Mouse (Mus musculus) granulocyte monocyte progenitor cell, adult 5-6 weeks (primary cell): ENCODE data around the gene Csf3. TPM values are rescaled to one million over a fixed set of nuclear protein-coding genes. Genes with fewer than 3 reads are reported as not detected.
"Not testable (repeated sequence)": the region's sequence is repeated elsewhere in the genome, so short reads cannot be mapped to it uniquely, and the experiment has no call there.

ENCODE experiments used
- ATAC-seq: replicated peaks from 2 replicates; pipeline ENCODE4 v1.8.0; 2016; ENCODE audit warnings: mild to moderate bottlenecking, moderate TSS enrichment, inconsistent platforms; ENCODE audit not compliant: poor library complexity, severe bottlenecking
- total RNA-seq, 2 experiments: library from RNA; stranded (forward) in 1 of 2; stranded (reverse) in 1 of 2; fragments of 200-712, 200-1000 nt in 1 of 2; fragments of >200 nt in 1 of 2; fragmentation: Nextera tagmentation in 1 of 2; gene quantifications; 2 replicates each; pipeline ENCODE4 v1.2.3; 2014 to 2017

Csf3 gene
- total RNA-seq, 2 experiments from 2014 or later: not detected

DNA sequence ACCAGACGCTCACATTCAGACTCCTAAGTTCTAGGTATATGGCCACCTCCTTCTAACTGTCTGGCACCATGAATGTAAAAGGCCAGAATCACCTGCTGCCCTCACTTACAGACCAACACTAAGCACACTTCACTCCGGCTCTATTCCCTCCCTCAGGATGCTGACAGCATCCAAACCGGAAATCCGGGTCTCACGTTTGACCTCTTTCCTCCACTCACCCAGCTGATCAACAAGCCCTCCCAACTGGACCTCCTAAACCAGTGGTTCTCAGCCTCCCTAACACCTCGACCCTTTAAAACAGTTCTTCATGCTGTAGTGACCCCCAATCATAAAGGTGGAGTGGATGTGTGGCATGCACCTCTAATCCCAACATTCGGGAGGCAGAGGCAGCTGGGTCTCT is 22.0 kb downstream of the Csf3 start:
- no peak for ATAC-seq

DNA sequence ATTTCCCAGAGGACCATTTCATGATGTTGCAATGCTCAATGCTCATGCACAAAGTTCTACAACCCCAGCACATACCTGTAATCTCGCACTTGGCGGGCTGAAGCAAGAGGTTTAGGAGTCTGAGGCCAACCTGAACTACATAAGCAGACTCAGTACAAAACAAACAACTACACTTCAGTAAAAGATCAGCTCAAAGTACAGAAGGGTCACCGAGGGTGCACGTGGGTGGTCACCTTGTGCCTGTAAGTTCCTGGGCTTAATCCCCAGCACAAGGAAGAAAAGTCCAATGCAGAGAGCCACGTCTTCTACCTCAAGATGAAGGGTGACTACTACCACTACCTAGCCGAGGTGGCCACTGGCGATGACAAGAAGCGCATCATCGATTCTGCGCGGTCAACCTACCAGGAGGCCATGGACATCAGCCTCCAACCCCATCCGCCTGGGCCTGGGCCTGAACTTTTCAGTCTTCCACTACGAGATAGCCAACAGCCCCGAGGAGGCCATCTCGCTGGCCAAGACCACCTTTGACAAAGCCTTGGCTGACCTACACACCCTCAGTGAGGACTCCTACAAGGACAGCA is 25.0 kb downstream of the Csf3 start:
- ATAC-seq: no peak

DNA sequence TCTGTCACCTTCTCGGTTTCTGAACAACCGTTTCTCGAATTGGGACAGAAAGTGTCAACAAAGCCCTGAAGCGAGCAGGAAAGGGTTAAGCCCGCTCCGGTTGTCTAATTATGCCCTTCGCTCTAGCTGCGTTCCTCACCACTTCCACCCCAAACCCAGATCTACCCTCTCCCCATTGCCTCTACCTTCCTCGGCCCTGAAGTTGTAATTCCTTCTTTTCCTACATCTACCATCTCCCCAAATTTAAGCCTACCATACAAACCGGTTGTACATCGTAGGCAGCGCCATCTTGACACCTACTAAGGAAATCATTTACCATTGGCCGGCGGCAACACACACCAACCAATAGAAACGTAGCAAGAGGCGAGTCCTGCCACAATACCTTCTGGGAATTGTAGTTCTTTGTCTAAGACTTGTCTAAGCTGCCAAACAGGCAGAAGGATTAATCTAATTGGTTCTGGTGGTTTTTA is 28.1 kb downstream of the Csf3 start, which contains the start of gene Med24:
Med24 (minus strand) TSS at position 317 of the 470 bp plus-strand sequence.
- peak; percentile 100 for ATAC-seq

DNA sequence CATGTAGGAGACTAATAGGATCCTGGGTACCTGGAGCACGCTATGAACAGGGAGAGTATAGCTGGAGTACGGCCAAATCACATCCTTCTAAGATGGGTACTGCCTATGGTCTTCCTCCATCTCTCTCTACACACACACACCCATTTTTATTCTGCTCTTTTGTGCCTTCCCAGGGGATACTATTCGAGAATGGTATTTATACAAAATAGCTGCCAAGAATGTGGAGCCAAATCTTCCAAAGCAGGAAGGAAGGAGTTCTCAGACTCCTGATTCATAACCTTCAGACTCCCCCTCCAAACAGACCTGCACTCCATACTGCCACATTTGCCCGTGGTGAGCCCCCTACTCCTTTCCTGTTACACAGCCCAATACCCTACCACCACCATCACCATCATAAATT is 29.7 kb downstream of the Csf3 start:
- no peak for ATAC-seq

DNA sequence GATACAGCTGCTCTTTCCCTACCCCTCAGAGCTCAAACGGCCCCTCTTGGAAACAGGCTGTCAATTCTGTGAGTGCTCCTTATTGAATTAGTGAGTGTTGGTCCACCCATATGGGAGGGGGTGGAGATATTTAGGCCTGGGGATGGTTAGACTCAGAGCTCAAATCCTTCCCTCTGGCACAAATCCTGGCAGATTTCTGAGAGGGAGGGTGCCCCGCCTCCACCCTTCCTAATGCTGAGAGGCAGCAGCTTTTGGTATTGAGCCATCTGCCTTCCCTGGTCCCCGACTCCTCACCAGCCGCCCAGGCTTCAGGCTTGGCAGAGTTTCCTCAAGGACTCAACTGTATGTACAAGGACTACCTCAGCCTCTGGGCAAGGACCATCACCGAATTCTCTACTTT is 30.1 kb downstream of the Csf3 start:
- ATAC-seq: no peak

DNA sequence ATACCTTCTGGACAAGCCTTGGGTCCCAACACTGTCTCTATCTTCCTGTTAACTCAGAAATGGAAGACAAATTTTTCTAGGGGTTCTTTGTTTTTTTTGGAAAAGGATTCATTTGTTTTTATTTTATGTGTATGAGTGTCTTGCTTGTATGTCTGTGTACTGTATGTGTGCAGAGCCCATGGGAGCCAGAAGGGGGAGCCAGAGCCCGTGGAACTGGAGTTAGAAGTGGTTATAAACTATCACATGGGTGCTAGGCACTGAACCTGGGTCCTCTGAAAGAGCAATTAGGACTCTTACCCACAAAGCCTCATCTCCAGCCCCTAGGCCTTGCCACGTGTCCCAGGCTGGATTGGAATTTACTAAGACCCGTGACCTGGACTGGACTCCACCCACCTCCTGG is 33.0 kb downstream of the Csf3 start:
- ATAC-seq: no peak

DNA sequence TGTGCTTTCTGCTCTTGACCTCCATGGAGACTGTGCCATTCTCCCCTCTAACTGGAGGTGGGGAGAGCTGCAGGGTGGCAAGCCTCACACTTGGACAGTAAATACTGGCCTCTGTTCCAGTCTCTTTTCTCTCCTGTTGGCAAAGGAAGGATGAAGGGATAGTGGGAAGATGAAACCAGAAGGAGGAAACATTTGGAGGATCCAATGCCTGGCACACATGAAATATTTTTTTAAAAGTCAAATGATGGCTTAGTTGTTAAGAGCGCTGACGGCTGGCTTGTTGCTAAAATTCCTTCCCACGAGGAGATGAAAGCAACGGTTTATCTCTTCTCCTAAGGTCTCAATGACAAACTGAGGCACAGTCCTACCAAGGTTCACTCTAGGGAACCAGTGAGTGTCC is 34.0 kb downstream of the Csf3 start:
- no peak for ATAC-seq

DNA sequence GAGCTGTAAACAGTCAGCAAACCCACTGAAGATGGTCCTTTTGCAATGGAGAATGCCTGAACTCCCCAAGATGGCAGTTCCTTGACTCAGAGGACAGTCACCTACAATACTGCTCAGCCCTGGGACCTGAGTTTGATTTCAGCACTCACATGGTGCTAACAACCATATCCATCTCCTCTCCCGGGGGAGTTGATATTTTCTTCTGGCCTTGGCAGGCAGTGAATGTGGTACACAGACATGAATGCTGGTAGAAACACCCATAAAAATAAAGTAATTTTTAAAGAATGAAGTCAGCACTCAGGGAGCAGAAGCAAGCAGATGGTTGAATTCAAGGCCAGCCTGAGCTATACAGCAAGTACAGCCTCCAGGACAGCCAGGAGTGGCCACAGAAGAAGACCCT is 35.1 kb downstream of the Csf3 start:
- no peak for ATAC-seq

DNA sequence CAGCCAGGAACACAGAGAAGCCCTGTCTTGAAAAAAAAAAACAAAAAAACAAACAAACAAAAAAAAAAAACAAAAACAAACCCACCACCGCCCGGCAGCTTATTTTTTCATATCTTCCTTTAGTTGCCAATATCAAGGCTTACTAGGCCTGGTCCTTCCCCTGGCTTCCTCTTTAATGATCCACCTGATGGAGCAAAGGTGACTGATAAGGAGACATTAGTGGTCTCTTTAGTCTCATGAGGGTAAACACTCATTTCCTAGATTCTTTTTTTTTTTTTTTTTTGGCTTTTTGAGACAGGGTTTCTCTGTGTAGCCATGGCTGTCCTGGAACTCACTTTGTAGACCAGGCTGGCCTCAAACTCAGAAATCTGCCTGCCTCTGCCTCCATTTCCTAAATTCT is 36.2 kb downstream of the Csf3 start:
- ATAC-seq: not testable (repeated sequence)

DNA sequence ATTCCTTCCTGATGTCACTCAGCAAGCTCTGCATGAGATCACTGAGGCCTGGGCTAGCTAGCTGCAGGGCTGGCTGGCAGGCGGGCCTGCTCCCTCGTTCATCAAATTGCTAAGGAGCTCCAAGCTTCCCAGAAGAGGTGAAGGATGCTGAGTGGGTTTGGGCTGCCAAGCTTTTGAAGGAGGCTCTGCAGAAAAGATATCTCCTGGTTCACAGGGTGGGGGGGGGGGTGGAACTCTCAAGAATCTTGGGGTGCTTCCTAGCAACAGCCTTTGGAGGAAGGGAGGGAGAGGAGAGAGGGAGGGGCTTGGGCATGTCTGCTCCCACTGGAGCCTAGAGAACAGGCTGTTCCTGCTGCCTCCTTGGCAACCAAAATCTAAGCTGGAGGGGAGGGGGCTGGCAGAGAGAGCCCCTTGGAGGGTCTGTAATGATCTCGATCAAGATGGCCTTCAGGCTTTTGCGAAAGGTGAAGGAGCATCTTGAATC is 37.4 kb downstream of the Csf3 start:
- no peak for ATAC-seq

DNA sequence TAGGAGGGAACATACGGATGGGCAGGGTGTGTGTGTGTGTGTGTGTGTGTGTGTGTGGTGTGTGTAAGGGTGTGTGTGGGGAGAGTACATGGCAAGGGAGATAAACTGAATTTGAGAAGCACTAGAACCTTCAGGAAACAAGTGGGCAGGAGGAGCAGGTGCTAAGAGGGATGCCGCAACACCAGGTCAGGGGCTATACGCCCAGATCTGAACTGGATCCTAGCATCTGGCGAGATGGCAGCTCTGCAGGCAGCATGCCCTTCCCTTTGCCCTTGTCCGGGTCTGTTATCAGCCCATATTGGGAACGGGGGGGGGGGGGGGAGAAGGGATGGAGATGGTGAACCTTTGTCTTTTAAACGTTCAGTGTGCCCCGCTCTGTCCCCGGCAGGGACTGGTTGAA is 37.9 kb downstream of the Csf3 start:
- ATAC-seq: no peak

DNA sequence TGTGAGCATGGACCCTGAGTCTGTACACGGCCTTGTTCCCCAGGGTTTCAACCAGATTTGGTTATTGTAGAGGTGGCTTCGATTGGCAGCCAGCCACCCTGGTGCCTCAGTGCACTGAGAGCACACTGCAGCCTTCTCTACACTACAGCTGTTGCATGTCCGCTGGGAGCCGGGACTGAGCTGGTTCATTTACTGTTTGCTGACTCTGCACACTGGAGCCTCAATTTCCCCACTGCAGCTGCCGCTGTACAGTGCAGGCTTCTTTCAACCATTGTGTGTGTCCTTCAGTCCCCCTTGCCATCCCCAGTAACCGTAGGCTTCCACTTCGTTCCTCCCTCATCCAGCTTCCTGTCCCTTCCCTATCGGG is 38.9 kb downstream of the Csf3 start:
- ATAC-seq: no peak

DNA sequence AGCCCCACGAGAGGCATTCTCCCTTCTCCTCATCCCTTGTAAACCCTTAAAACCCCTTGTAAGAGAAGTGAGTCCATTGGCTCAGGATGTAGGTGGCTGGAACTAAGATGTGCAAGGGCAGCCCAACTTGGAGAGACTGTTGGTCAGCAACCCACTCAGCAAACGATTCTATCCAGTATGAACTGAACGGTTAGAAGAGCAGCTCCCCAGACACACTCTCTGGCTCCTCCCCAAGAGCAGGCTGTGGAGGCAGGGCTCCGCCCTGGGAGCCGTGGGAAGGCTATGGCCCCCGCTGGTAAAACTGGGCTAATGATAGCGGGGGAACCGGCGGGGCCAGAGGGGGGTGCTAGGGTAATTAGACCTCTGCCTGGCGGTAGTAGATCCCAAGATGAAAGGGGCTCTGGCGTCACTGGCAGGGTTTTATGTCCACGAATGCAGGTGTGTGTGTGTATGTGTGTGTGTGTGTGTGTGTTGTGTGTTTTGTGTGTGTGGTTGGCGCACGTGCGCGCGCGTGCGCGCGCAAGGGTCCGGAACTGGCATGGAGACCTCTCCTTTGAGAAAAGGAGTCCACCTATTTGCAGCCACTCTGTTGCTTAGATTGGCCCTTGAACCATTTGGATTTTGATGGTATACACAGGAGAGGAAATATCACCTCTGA is 39.5 kb downstream of the Csf3 start, which contains the start of gene Thra:
Thra (plus strand) TSS at position 246 of the 658 bp plus-strand sequence.
- ATAC-seq: peak; percentile 72

DNA sequence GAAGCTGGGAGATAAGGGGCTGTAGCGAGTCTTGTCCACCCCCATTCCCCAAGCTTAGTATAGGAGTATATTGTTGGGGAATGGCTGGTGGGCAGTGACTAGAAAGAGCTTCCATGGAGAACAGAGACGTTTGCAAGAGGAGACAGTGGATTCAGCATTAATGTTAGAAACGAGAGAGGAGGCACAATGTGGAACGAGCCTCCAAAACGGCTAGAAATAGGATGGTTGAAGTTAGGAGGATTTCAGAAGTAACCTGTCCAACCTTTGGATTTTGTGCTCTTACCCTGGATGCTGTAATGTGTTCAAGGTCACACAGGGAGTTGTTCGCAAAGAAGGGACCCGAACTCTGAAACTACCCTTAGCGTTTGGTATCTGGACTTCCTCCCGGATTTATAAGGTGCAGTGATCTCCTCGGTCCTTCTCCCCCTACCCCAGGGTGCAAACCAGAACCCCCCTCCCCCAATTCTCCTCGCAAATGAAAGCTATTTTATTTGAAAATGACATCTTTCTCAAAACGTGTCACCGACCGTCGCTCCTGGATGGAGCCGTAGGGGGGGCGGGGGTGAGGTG is 40.1 kb downstream of the Csf3 start:
- no peak for ATAC-seq

DNA sequence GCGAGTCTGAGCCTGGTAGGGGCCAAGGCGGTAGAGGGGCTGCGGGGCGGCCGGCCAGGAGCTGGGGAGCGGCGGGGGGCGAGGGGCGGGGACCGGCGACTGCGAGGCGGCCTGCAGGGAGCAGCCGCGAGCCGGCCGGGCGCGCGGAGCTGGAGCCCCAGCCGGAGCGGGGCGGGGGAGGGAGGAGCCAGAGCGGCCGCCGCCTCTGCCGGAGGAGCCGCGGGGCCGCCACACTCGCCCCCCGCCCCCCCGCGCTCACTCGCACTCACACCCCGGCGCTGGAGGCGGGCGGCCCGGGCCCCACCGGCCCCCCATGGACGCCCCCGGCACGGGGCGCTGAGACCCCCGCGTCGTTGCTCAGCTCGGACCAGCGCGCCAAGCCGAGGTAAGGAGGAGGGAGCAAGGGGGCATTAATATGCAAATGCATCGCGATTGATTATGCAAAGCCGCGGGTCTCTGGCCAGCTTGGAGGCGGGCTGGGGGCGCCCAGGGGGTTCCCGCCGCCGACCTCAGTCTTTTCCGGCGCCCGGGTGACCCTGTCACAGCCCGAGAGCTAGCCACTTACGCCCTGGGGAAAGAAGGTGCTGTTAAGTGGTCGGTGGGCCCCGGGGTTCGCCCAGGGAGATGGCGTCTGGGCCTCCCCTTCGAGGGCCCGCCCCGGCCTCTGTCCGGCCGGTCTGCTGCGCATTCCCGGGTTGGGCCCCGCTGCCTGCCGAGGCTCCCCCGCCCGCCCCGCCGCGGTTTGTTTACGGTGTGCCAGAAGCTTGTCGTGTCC is 40.7 kb downstream of the Csf3 start:
- ATAC-seq: peak; percentile 52

DNA sequence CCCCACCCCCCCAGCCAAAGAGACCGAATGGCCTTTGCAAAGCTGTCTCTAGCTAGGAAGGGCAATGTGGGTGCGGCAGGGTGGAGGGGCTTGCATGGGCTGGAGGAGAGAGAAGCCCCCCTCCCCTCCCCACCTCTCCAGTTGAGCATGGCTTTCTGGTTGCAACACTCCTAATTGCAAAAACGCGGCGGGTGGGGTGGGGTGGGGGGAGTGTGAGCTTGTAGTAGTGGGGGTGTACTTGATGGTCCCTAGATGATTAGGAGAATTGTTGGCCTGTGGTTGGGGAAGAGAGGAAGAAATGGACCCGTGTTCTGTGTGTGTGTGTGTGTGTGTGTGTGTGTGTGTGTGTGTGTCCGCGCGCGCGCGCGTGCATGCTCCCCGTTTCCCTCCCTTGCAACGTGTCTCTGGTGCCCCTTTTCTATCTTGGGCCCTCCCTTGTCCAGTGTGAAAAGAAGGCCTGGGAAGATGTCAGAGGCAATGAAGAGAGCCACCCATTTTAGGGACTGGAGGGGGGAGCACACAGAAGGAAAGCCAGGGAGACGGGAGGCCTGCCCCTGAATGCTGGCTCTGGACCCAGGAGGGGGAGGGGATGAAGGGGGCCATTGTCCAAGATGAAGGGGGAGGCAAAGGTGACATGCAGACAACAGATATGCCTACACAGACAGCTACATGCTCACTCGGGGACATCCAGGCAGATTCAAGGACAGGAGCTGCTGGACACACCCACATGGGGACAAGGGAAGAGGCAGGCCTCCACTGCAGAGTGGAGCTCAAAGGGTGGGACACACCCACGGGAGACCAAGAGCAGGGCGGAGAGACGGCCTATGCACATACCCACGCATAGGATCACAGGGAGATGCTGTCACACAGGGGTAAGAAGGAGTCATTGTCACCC is 41.6 kb downstream of the Csf3 start:
- ATAC-seq: peak; percentile 33

DNA sequence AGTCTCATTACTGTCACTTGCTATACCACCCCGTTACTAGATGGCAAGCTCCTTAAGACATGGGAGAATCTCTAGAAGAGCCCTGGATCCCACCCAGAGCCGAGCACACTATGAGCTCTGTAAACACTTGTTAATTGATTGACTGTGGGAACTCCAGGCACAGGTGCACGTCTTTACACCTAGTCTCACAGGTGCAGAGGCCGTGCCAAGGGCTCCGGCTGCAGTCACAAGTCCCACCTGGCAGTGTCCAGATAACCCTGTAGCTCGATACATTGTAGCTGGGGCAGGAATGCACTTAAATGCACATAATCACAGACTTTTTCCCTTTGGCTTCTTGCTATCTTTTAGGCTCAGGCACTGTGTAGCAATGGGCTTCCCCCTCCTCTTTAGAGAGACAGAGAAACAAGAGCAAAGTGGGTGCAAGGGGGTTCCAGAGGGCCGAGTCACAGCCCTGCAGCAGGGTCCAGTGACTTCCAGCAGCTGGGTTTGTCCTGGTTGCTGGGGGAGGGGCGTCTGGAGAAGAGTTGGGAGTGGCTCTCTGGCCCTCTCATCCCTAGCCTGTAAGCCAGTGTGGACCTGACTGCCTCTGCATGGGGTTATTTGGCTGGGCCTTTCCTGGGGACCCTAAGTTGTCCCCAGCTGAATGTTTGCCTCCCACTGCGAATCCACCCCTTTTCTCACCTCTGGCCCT is 42.7 kb downstream of the Csf3 start:
- ATAC-seq: no peak

DNA sequence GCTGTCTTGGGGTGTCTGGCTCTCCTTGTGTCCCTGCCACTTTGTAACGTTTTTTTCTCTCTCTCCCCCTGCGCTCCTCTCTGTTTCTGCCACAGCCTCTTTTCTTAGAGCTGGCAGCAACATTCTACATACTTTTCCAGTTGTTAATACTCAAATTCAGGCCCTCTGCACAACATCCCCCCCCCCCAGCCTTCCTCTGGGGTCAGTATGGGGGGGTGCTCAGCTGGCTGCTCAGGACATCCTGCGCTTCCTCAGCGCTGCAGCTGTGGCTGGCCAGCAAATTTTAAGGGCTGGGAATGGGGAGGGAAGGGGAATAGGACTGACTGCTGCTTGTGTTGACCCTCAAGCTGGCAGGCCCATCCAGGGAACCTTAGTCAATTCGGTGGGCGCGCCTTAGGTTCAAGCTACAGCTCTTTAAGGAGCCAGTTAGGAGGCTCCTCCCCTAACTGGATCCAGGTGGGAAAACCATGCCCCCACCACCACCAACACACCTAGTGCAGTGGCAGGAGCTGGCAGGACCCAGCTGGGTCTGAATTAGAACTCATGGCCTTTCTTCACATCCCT is 43.5 kb downstream of the Csf3 start:
- ATAC-seq: no peak
